Mouse (Mus musculus) cerebellum, adult 2 months (tissue): ENCODE measurements around the gene Cenpf.

Experiments used
- CTCF ChIP-seq: fragments of 200-500 bp; IDR thresholded peaks from 2 replicates; pipeline ENCODE4 v1.5.1; 2011; ENCODE audit warnings: low read depth, mild to moderate bottlenecking, control low read depth, low read length, moderate library complexity, borderline replicate concordance; ENCODE audit not compliant: insufficient read depth
- POLR2A ChIP-seq: fragments of 200-500 bp; IDR thresholded peaks from 2 replicates; pipeline ENCODE4 v1.6.1; 2011; ENCODE audit warnings: low read length, control low read depth, borderline replicate concordance; ENCODE audit not compliant: insufficient read depth

DNA sequence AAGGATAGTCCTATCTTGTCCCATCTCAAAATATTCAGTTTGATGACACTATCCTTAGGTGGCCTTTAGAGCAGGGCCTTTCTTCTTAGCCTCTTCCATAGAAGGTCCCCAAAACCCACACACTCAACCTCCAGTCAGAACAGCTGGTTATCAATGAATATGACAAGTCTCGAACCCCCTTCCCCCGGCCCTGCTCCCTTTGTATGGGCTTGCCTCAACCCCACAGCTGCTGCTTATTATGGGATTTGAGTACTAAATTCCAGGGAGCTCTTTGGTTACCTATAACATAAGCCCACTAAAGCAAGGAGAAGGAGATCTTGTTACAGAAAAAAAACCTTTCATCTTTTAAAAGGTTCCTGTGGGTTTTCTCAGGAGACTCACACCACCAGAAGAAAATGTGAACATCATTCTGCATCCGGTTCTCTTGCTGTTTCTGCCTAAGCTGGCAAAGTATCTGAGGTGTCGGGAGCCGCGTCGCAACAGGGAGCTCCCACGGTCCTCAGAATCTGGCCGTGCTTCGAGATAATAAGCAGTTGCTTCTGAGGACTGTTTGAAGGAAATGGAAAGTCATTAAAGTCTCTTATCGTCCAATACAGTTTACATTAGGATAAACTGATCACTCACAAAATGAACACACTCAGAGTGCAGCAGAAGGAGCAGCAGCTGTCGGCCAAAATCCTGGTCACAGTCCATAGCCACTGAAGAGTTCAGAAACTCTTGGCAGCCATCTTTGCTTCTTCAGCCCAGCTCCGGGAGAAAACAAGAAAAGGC is 68.7 kb downstream of the Cenpf start:
- TF ChIP-seq CTCF (no peak), POLR2A (no peak)
